Mouse (Mus musculus) ES-E14 (cell line): Measurements from ENCODE around the gene Hibadh. TPM values are rescaled to one million over a fixed set of nuclear protein-coding genes. Genes with fewer than 3 reads are reported as not detected.

Experiments used
- DNase-seq: peaks from one replicate; pipeline ENCODE4 v3.0.0-alpha.2; 2013; ENCODE audit warnings: low read depth, low spot score
- H3K27ac ChIP-seq: 2 replicates; pipeline ENCODE4 v1.5.1; 2012; ENCODE audit warnings: low read depth, mild to moderate bottlenecking, low read length, moderate library complexity, mixed read lengths; ENCODE audit not compliant: poor library complexity, insufficient read depth, severe bottlenecking
- H3K36me3 ChIP-seq: 2 replicates; pipeline ENCODE4 v1.6.1; 2012; ENCODE audit warnings: mild to moderate bottlenecking, low read length, moderate library complexity, mixed read lengths; ENCODE audit not compliant: control insufficient read depth, poor library complexity, insufficient read depth, severe bottlenecking
- H3K4me1 ChIP-seq, 2 experiments: fragments of 150-350 bp in 1 of 2; sonication (generic) in 1 of 2; 2 replicates each; pipeline ENCODE4 v1.6.1; 2012; ENCODE audit warnings: low read length in 2 of 2, mild to moderate bottlenecking in 1 of 2, mixed read lengths in 1 of 2; ENCODE audit not compliant: control insufficient read depth in 2 of 2, insufficient read depth in 2 of 2, poor library complexity in 1 of 2
- H3K4me3 ChIP-seq, 2 experiments: fragments of 150-350 bp in 1 of 2; sonication (generic) in 1 of 2; 2 replicates each; pipeline ENCODE4 v1.5.1; 2012; ENCODE audit warnings: low read length in 2 of 2, low read depth in 1 of 2, mild to moderate bottlenecking in 1 of 2, mixed read lengths in 1 of 2; ENCODE audit not compliant: insufficient read depth in 1 of 2, poor library complexity in 1 of 2, severe bottlenecking in 1 of 2
- H3K9ac ChIP-seq: 2 replicates; pipeline ENCODE4 v1.6.1; 2012; ENCODE audit warnings: low read depth, mild to moderate bottlenecking, low read length, mixed read lengths; ENCODE audit not compliant: poor library complexity, insufficient read depth, severe bottlenecking
- H3K9me3 ChIP-seq: fragments of 150-350 bp; sonication (generic); 2 replicates; pipeline ENCODE4 v1.6.1; 2012; ENCODE audit warnings: low read depth, mild to moderate bottlenecking, low read length; ENCODE audit not compliant: control insufficient read depth, insufficient read depth
- CHD2 ChIP-seq: IDR thresholded peaks from 2 replicates; pipeline ENCODE4 v1.6.1; 2014; ENCODE audit warnings: mild to moderate bottlenecking, low read depth, low read length, inconsistent platforms
- HCFC1 ChIP-seq: IDR thresholded peaks from 2 replicates; pipeline ENCODE4 v1.6.1; 2012; ENCODE audit warnings: low read length, inconsistent platforms, borderline replicate concordance; ENCODE audit not compliant: insufficient read depth
- MAFK ChIP-seq: IDR thresholded peaks from 2 replicates; pipeline ENCODE4 v1.6.1; 2014; ENCODE audit warnings: mild to moderate bottlenecking, low read depth, low read length, inconsistent platforms; ENCODE audit not compliant: insufficient read depth
- ZC3H11A ChIP-seq: IDR thresholded peaks from 2 replicates; pipeline ENCODE4 v1.6.1; 2012; ENCODE audit warnings: low read depth, mild to moderate bottlenecking, inconsistent platforms, low read length, borderline replicate concordance
- ZNF384 ChIP-seq: IDR thresholded peaks from 2 replicates; pipeline ENCODE4 v1.6.1; 2012; ENCODE audit warnings: low read depth, low read length, inconsistent platforms
- in situ Hi-C, 2 experiments: fragments of 600-800 bp; cut with MboI; formaldehyde crosslinking; loops; one replicate each; pipeline ENCODE4 v1.15.1; 2025; ENCODE audit warnings: low sequenced_read_pairs in 2 of 2, inconsistent platforms in 1 of 2; ENCODE audit not compliant: unreplicated experiment in 2 of 2
- total RNA-seq: library from RNA; depleted of rRNA; stranded (reverse); fragments of 300-350 nt; gene quantifications from 2 replicates; pipeline ENCODE4 v1.2.3, GENCODE M21; 2012

The Hibadh gene
- total RNA-seq, 1 experiment, result 27.2 TPM

DNA sequence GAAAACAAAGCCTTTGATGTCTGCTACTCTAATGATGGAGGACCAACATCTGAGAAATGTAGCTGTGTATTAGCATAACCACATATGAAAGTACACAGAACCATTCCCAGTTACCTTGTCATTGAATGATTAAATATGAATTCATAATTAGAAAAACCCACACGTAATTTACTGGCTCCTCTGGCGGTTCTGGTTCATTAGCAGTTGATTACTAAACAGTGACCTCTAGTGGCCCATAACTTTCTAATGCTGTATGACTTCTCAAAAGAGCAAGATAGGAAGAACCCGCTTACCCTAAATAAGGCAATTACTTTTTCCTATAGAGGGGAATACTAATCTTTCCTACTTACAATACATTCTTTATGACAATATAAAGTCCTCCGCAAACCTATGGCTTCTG, 62.9 kb downstream of the Hibadh start:
- in situ Hi-C loops, result no loop called here
- H3K9me3 ChIP-seq, result no peaks in the 10 kb centered on the region
- TF ChIP-seq HCFC1, result no peak
- no peak for TF ChIP-seq MAFK
- no peak for TF ChIP-seq ZC3H11A
- no peak for TF ChIP-seq CHD2
- TF ChIP-seq ZNF384, result no peak
- H3K4me3 ChIP-seq, result no peak overlapping the region
- H3K27ac ChIP-seq, result no peak overlapping the region
- DNase-seq, result no peak
- H3K36me3 ChIP-seq, result no peaks in the 10 kb centered on the region
- no peak overlapping the region for H3K9ac ChIP-seq
- H3K4me1 ChIP-seq, result no peaks in the 10 kb centered on the region

DNA sequence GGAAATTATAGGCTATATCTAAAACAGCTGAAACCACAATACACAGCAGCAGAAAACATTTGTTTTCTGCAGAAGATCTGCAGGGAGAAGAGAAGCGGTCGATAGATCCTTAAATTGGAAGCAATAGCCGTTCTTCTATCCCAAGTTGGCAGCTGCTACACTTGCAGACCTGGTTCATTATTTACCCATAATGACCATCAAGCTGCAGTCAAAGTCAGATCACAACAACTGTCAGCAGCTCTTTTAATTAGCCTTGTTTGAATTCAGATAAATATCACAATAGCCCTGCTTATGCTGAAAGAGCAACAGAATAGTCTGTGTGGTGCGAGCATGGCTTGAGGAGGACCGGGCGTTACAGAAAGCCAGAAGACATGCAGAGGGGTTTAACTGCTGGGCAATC, 71.5 kb downstream of the Hibadh start:
- H3K4me1 ChIP-seq, result no peaks in the 10 kb centered on the region
- H3K9ac ChIP-seq, result no peak overlapping the region
- no peak overlapping the region for H3K4me3 ChIP-seq
- peaks cover 2% of the 10 kb centered on the region for H3K36me3 ChIP-seq
- no peak for TF ChIP-seq HCFC1
- no peak for TF ChIP-seq ZNF384
- no peak for TF ChIP-seq MAFK
- TF ChIP-seq ZC3H11A, result no peak
- TF ChIP-seq CHD2, result no peak
- H3K9me3 ChIP-seq, result no peaks in the 10 kb centered on the region
- in situ Hi-C loops, result no loop called here
- H3K27ac ChIP-seq, result no peak overlapping the region
- DNase-seq, result no peak

- Histone ChIP-seq H3K36me3 (peaks cover 2% of the 10 kb centered on the region), H3K4me1 (no peaks in the 10 kb centered on the region), H3K27ac (no peak overlapping the region), H3K9me3 (no peaks in the 10 kb centered on the region), H3K9ac (no peak overlapping the region), H3K4me3 (no peak overlapping the region)
- TF ChIP-seq ZNF384, result no peak
- no peak for TF ChIP-seq CHD2
- TF ChIP-seq MAFK, result no peak
- no peak for TF ChIP-seq HCFC1
- TF ChIP-seq ZC3H11A, result no peak
- in situ Hi-C loops, result no loop called here
- DNase-seq, result no peak
Observed at GRCm38 (mm10) chr6:52567327-52568299, 72.6 kb downstream of the Hibadh start.

DNA sequence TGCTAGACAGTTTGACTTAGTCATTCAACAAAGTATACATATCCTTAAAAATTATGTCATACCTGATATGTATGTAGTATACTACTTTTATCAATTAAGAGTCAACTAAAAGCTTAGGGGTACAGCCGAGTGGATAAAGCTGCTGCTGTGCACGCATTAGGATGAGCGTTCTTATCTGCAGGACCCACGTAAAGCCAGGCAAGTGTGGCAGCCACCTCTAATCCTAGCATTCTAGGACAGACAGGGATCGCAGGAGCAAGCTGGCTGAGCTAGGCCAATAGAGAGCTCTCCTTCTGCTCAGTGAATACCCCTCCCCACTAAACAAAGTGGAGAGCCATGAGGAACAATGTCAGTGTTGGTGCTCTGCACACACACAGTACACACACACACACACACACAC, 75.0 kb downstream of the Hibadh start:
- Histone ChIP-seq H3K9me3 (no peaks in the 10 kb centered on the region), H3K27ac (no peak overlapping the region), H3K36me3 (peaks cover 1% of the 10 kb centered on the region; the same call in 1 of the 2 replicates), H3K4me1 (no peaks in the 10 kb centered on the region), H3K9ac (no peak overlapping the region), H3K4me3 (no peak overlapping the region)
- in situ Hi-C loops, result no loop called here
- no peak for TF ChIP-seq ZC3H11A
- DNase-seq, result no peak
